ENCODE assay signal across 18 mouse cellular contexts in genomic region chr4:150868161-150868560, GRCm38 (mm10).
"Had no signal": no experiment of that assay in that cellular context is flagged by ENCODE, and none has a peak within 500 bp of the region (broad histone marks: within the 10 kb centered on the region; RNA-seq: fewer than 3 reads in every experiment).

No protein-coding gene starts in this region.

- H3K9ac ChIP-seq: lung, embryonic 14.5 days; midbrain, embryonic 12.5 days; neural tube, embryonic 13.5 days; neural tube, embryonic 15.5 days had no signal

- H3K4me2 ChIP-seq: lung, embryonic 14.5 days; midbrain, embryonic 12.5 days; neural tube, embryonic 13.5 days; neural tube, embryonic 15.5 days had no signal

- H3K27ac ChIP-seq: midbrain, embryonic 10.5 days; midbrain, embryonic 12.5 days; neural tube, embryonic 13.5 days; neural tube, embryonic 15.5 days had no signal

- H3K4me3 ChIP-seq: midbrain, embryonic 10.5 days; midbrain, embryonic 12.5 days; myocyte; neural tube, embryonic 13.5 days; neural tube, embryonic 15.5 days had no signal

- DNase-seq: lung, adult 18-20 months; lung, embryonic 14.5 days; lung, postnatal 4 days; midbrain, embryonic 14.5 days; retina, postnatal 1 day; right cerebral cortex, adult 18-20 months; right cerebral cortex, postnatal 25 days; right cerebral cortex, postnatal 4 days; spleen, adult 18-20 months; thymus, adult 18-20 months; thymus, postnatal 14 days; thymus, postnatal 36 days had no signal

- H3K9me3 ChIP-seq: midbrain, embryonic 10.5 days; midbrain, embryonic 12.5 days; neural tube, embryonic 13.5 days; neural tube, embryonic 15.5 days had no signal

- H3K27me3 ChIP-seq: midbrain, embryonic 12.5 days; neural tube, embryonic 13.5 days; neural tube, embryonic 15.5 days had no signal

- ATAC-seq: midbrain, embryonic 16.5 days had no signal
